Mouse (Mus musculus) ES-Bruce4 (cell line): ENCODE data around the gene Washc3. TPM values are rescaled to one million over a fixed set of nuclear protein-coding genes. Genes with fewer than 3 reads are reported as not detected.

Source experiments
- H3K27ac ChIP-seq: 2 replicates; pipeline ENCODE4 v1.5.1; 2012; ENCODE audit warnings: low read length, inconsistent platforms; ENCODE audit not compliant: insufficient read depth
- H3K27me3 ChIP-seq: 2 replicates; pipeline ENCODE4 v1.6.1; 2012; ENCODE audit warnings: mild to moderate bottlenecking, low read length, inconsistent platforms; ENCODE audit not compliant: control insufficient read depth, poor library complexity, insufficient read depth, severe bottlenecking
- H3K36me3 ChIP-seq: 2 replicates; pipeline ENCODE4 v1.6.1; 2012; ENCODE audit warnings: inconsistent platforms, mild to moderate bottlenecking, low read length, moderate library complexity; ENCODE audit not compliant: control insufficient read depth, poor library complexity, insufficient read depth, severe bottlenecking
- H3K4me1 ChIP-seq: one replicate; pipeline ENCODE4 v1.8.1; 2011; ENCODE audit warnings: low read length; ENCODE audit not compliant: control insufficient read depth, insufficient read depth
- H3K4me3 ChIP-seq: 2 replicates; pipeline ENCODE4 v1.5.1; 2011; ENCODE audit warnings: low read depth, mild to moderate bottlenecking, low read length
- H3K9ac ChIP-seq: 2 replicates; pipeline ENCODE4 v1.6.1; 2012; ENCODE audit warnings: low read depth, mild to moderate bottlenecking, inconsistent platforms; ENCODE audit not compliant: poor library complexity, severe bottlenecking
- H3K9me3 ChIP-seq: replicated peaks from 2 replicates; pipeline ENCODE4 v1.6.1; 2012; ENCODE audit warnings: mild to moderate bottlenecking, low read length, inconsistent platforms; ENCODE audit not compliant: control insufficient read depth, poor library complexity, insufficient read depth, severe bottlenecking
- CTCF ChIP-seq: IDR thresholded peaks from one replicate; pipeline ENCODE4 v1.8.1; 2011; ENCODE audit warnings: low read depth, low read length
- EP300 ChIP-seq: IDR thresholded peaks from 2 replicates; pipeline ENCODE4 v1.6.1; 2011; ENCODE audit warnings: low read depth, low read length; ENCODE audit not compliant: insufficient read depth
- POLR2A ChIP-seq: IDR thresholded peaks from one replicate; pipeline ENCODE4 v1.8.1; 2011; ENCODE audit warnings: low read length; ENCODE audit not compliant: insufficient read depth
- polyA plus RNA-seq: library from polyadenylated mRNA; stranded (reverse); fragments of >200 nt; gene quantifications from 2 replicates; pipeline ENCODE4 v1.2.4, GENCODE M21; 2011; ENCODE audit warnings: low read depth; ENCODE audit not compliant: missing spikeins, insufficient read depth, insufficient read length

Washc3 gene
- polyA plus RNA-seq, 1 experiment: 60.8 TPM

DNA sequence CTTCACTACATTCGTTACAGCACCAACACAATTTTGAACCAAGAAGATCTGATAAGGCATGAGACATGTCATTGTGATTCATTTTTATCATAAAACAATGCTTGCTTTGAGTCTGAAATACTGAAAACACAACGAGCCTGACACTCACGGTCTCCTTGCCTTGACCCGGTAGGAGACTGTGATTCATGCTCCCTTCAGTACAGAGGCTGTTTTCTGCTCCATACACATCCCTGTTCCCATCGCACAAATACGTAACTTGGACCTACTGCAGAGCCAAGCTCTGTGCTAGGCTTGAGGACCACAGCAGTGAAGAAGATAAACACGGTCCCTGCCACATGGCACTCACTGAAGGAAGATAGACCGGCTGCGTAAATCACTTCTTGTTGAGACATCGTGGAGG lies 87.2 kb downstream of the Washc3 start:
- no peak overlapping the region for H3K9ac ChIP-seq
- H3K4me3 ChIP-seq: no peak overlapping the region
- H3K4me1 ChIP-seq: no peaks in the 10 kb centered on the region
- TF ChIP-seq CTCF (no peak), POLR2A (no peak), EP300 (no peak)
- H3K36me3 ChIP-seq: no peaks in the 10 kb centered on the region
- H3K9me3 ChIP-seq: no peaks in the 10 kb centered on the region
- H3K27me3 ChIP-seq: no peaks in the 10 kb centered on the region
- no peak overlapping the region for H3K27ac ChIP-seq

DNA sequence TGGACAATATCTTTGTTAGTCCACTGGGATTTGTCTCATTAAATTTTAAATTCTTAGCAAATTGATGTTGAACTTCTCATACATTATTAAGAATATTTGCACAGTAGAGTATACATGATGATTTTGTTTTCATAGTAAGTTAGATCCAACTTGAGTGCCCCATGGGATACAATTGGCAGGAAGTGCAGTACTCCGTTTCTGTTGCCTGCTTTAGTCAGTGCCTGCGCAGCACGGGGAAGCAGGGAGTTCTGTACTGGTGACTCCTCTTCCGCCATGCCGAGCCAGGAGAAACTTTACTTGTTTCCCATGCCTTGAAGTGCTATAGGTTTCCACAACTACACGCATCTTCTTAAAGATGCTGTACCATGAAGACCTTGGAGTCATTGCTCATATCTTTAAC lies 94.2 kb downstream of the Washc3 start:
- TF ChIP-seq POLR2A (no peak), CTCF (no peak), EP300 (no peak)
- Histone ChIP-seq H3K4me1 (no peaks in the 10 kb centered on the region), H3K4me3 (no peak overlapping the region), H3K9ac (no peak overlapping the region), H3K9me3 (peaks cover 5% of the 10 kb centered on the region), H3K36me3 (no peaks in the 10 kb centered on the region), H3K27ac (no peak overlapping the region), H3K27me3 (no peaks in the 10 kb centered on the region; the same call in 1 of the 2 replicates)

Other genes starting within 250 kb of the Washc3 start
- gene Pmch, start 110.0 kb upstream of the Washc3 start, polyA plus RNA-seq: not detected in 2 replicates
- gene Parpbp, start 54.2 kb upstream of the Washc3 start, polyA plus RNA-seq: 30.6 and 38.3 TPM in 2 replicates
- 99.2 and 105 TPM in 2 replicates for gene Nup37, start 54.1 kb upstream of the Washc3 start, polyA plus RNA-seq
- 0.57 and 0.72 TPM in 2 replicates for gene Dram1, start 178.0 kb downstream of the Washc3 start, polyA plus RNA-seq
- 21.2 and 25.7 TPM in 2 replicates for gene Gnptab, start 178.0 kb downstream of the Washc3 start, polyA plus RNA-seq